Mouse (Mus musculus): Measurements from ENCODE around the gene Coro1c. TPM values are rescaled to one million over a fixed set of nuclear protein-coding genes. Genes with fewer than 3 reads are reported as not detected.

Gene Coro1c
- polyA plus RNA-seq, 1 experiment: 12.9 TPM

DNA sequence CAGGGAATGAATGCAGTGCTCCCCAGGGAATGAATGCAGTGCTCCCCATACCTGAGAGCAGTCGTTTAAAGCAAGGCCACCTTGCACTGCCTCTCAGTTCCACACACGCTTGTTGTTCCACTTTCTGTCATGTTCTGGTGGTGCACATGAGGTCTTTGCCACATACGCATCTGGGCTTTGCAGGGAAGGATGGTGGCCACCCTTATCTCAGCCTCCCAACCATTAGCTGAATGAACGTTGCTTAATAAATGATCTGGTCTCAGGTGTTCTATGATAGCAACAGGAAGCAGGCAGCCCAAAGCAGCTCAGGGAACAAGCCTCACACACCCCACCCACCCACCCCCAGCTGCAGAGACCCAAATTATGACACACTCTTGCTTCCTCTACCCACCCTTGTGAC is 16.1 kb upstream of the Coro1c start:
- H3K4me1 ChIP-seq (ENCODE audit: control insufficient read depth, insufficient read depth, low read length): no peaks in the 10 kb centered on the region
- TF ChIP-seq POLR2A (IDR thresholded peaks at IDR 0.05; ENCODE audit: control insufficient read depth, low read depth, low read length) (no peak), CTCF (IDR thresholded peaks at IDR 0.05; ENCODE audit: control insufficient read depth, insufficient read depth, insufficient replicate concordance, low read depth, low read length) (no peak)
- H3K27me3 ChIP-seq (ENCODE audit: control insufficient read depth, insufficient read depth, low read length): no peaks in the 10 kb centered on the region
- H3K36me3 ChIP-seq (ENCODE audit: control insufficient read depth, insufficient read depth, low read length): no peaks in the 10 kb centered on the region
- H3K4me3 ChIP-seq (ENCODE audit: control insufficient read depth, low read depth, low read length): no peak overlapping the region
- no peak overlapping the region for H3K27ac ChIP-seq (ENCODE audit: control insufficient read depth, insufficient read depth, low read depth, low read length)

- Histone ChIP-seq H3K4me3 (ENCODE audit: control insufficient read depth, low read depth, low read length) (no peak overlapping the region), H3K4me1 (ENCODE audit: control insufficient read depth, insufficient read depth, low read length) (no peaks in the 10 kb centered on the region), H3K27me3 (ENCODE audit: control insufficient read depth, insufficient read depth, low read length) (no peaks in the 10 kb centered on the region), H3K27ac (ENCODE audit: control insufficient read depth, insufficient read depth, low read depth, low read length) (no peak overlapping the region), H3K36me3 (ENCODE audit: control insufficient read depth, insufficient read depth, low read length) (no peaks in the 10 kb centered on the region)
- TF ChIP-seq CTCF (IDR thresholded peaks at IDR 0.05; ENCODE audit: control insufficient read depth, insufficient read depth, insufficient replicate concordance, low read depth, low read length): no peak
- no peak for TF ChIP-seq POLR2A (IDR thresholded peaks at IDR 0.05; ENCODE audit: control insufficient read depth, low read depth, low read length)
Observed at GRCm38 (mm10) chr5:113921310-113922166, 13.0 kb upstream of the Coro1c start.

- Histone ChIP-seq H3K27ac (ENCODE audit: control insufficient read depth, insufficient read depth, low read depth, low read length) (no peak overlapping the region), H3K4me3 (ENCODE audit: control insufficient read depth, low read depth, low read length) (no peak overlapping the region), H3K4me1 (ENCODE audit: control insufficient read depth, insufficient read depth, low read length) (no peaks in the 10 kb centered on the region), H3K27me3 (ENCODE audit: control insufficient read depth, insufficient read depth, low read length) (no peaks in the 10 kb centered on the region), H3K36me3 (ENCODE audit: control insufficient read depth, insufficient read depth, low read length) (no peaks in the 10 kb centered on the region)
- TF ChIP-seq CTCF (IDR thresholded peaks at IDR 0.05; ENCODE audit: control insufficient read depth, insufficient read depth, insufficient replicate concordance, low read depth, low read length) (no peak), POLR2A (IDR thresholded peaks at IDR 0.05; ENCODE audit: control insufficient read depth, low read depth, low read length) (no peak)
Observed at GRCm38 (mm10) chr5:113919060-113919459, 10.5 kb upstream of the Coro1c start.

DNA sequence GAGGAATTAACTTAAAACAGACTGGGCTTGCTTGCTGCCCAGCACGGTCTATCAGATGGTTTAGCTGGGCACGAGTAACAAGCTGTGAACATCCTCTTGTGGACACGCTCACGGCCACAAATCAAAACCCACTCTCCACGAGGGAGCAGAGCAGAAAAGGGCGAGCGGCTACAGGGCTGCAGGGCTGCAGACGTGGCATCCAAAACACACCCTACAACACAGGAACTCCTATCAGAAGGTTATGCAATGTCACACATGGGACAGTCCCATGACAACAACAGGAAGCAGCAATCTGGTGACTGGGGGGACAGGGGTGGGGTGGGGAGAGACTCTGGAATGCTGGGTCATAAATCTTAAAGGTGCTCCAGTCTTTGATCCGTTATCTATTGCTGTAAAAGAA is 10.1 kb upstream of the Coro1c start:
- H3K27ac ChIP-seq (ENCODE audit: control insufficient read depth, insufficient read depth, low read depth, low read length): no peak overlapping the region
- H3K4me3 ChIP-seq (ENCODE audit: control insufficient read depth, low read depth, low read length): no peak overlapping the region
- no peaks in the 10 kb centered on the region for H3K4me1 ChIP-seq (ENCODE audit: control insufficient read depth, insufficient read depth, low read length)
- no peaks in the 10 kb centered on the region for H3K27me3 ChIP-seq (ENCODE audit: control insufficient read depth, insufficient read depth, low read length)
- no peaks in the 10 kb centered on the region for H3K36me3 ChIP-seq (ENCODE audit: control insufficient read depth, insufficient read depth, low read length)
- TF ChIP-seq POLR2A (IDR thresholded peaks at IDR 0.05; ENCODE audit: control insufficient read depth, low read depth, low read length): no peak
- no peak for TF ChIP-seq CTCF (IDR thresholded peaks at IDR 0.05; ENCODE audit: control insufficient read depth, insufficient read depth, insufficient replicate concordance, low read depth, low read length)

GRCm38 (mm10) chr5:113910705-113911104 is 2.1 kb upstream of the Coro1c start:
- Histone ChIP-seq H3K27me3 (ENCODE audit: control insufficient read depth, insufficient read depth, low read length) (no peaks in the 10 kb centered on the region), H3K4me3 (ENCODE audit: control insufficient read depth, low read depth, low read length) (no peak overlapping the region), H3K36me3 (ENCODE audit: control insufficient read depth, insufficient read depth, low read length) (no peaks in the 10 kb centered on the region), H3K27ac (ENCODE audit: control insufficient read depth, insufficient read depth, low read depth, low read length) (no peak overlapping the region), H3K4me1 (ENCODE audit: control insufficient read depth, insufficient read depth, low read length) (peaks cover 16% of the 10 kb centered on the region)
- TF ChIP-seq CTCF (IDR thresholded peaks at IDR 0.05; ENCODE audit: control insufficient read depth, insufficient read depth, insufficient replicate concordance, low read depth, low read length): no peak
- no peak for TF ChIP-seq POLR2A (IDR thresholded peaks at IDR 0.05; ENCODE audit: control insufficient read depth, low read depth, low read length)

GRCm38 (mm10) chr5:113910065-113910701 is 1.6 kb upstream of the Coro1c start:
- H3K27me3 ChIP-seq (ENCODE audit: control insufficient read depth, insufficient read depth, low read length): no peaks in the 10 kb centered on the region

DNA sequence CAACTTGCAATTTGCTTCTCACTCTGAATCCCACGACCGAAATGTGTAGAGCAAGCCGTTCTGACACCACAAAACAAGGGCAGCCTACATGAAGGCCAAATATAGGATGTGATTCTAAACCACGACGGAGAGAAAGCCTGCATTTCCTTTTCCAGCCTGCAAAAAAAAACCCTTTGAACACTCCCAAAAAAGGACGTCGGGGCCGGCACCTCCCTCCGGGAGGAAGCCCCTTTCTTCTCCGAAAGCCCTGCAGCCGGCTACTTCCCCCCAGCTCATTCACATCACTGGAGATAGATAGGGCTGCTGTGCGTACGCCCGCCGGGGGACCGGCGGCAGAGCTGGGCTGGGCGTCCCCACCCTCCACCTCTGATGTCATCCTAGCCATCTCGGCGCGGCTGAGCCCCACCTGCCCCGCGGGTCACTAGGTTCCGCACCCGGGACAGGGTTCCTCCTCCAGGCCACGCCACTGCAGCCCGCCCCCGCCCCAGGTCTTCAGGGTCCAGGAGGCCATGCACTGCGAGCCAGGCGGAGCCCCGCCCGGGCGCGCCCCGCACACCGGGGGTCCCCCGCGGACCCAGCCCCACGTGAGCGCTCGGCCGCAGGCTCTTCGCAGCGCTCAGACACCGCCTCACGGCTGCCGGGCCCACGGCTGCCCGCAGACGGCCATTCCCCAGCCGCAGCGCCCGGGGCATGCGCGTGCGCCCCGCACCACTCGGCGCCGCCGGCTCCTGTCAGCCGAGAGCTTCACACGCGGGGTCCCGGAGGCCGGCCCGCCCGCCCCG is 581 bp downstream of the Coro1c start:
- no peak for TF ChIP-seq POLR2A (IDR thresholded peaks at IDR 0.05; ENCODE audit: control insufficient read depth, low read depth, low read length)
- TF ChIP-seq CTCF (IDR thresholded peaks at IDR 0.05; ENCODE audit: control insufficient read depth, insufficient read depth, insufficient replicate concordance, low read depth, low read length): no peak
- Histone ChIP-seq H3K27ac (ENCODE audit: control insufficient read depth, insufficient read depth, low read depth, low read length) (peak overlapping the region; percentile 3), H3K4me3 (ENCODE audit: control insufficient read depth, low read depth, low read length) (peak overlapping the region; percentile 88), H3K27me3 (ENCODE audit: control insufficient read depth, insufficient read depth, low read length) (no peaks in the 10 kb centered on the region), H3K4me1 (ENCODE audit: control insufficient read depth, insufficient read depth, low read length) (peaks cover 18% of the 10 kb centered on the region), H3K36me3 (ENCODE audit: control insufficient read depth, insufficient read depth, low read length) (no peaks in the 10 kb centered on the region)

More at GRCm38 (mm10) chr5:113910065-113910701, 1.6 kb upstream of the Coro1c start:
- Histone ChIP-seq H3K4me3 (ENCODE audit: control insufficient read depth, low read depth, low read length) (no peak overlapping the region; the same call in 1 of the 2 replicates), H3K36me3 (ENCODE audit: control insufficient read depth, insufficient read depth, low read length) (no peaks in the 10 kb centered on the region), H3K27ac (ENCODE audit: control insufficient read depth, insufficient read depth, low read depth, low read length) (no peak overlapping the region), H3K4me1 (ENCODE audit: control insufficient read depth, insufficient read depth, low read length) (peaks cover 18% of the 10 kb centered on the region)
- TF ChIP-seq CTCF (IDR thresholded peaks at IDR 0.05; ENCODE audit: control insufficient read depth, insufficient read depth, insufficient replicate concordance, low read depth, low read length) (no peak), POLR2A (IDR thresholded peaks at IDR 0.05; ENCODE audit: control insufficient read depth, low read depth, low read length) (no peak)

All from testis, adult 2 months (tissue).